16 mouse cellular contexts compared by ENCODE assay signal in the genomic region with DNA sequence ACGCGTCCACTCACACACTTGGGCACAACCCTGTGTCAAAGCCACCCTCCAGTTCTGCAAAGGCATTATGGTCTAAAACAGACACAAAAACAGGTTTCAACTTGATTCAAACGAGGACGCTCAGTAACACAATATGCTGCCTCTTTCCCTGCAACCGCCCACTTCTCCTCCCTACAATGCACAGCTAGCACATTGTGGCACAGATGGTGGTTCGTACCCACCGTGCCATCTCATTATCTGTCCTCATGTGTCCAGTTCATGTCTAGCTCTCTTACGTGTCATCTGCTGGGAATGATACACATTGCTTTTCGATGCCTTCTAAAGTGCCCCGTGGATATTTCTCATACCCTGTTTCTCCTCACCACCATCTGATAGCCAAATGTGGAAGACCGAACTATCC.
DNase-seq lines count a peak whose midpoint lies in the region; ATAC-seq lines count a peak whose summit lies in the region.
"Had no signal": no experiment of that assay in that cellular context is flagged by ENCODE, and none has a peak within 500 bp of the region (broad histone marks: within the 10 kb centered on the region; RNA-seq: fewer than 3 reads in every experiment).

No protein-coding gene starts in this region.

- 72% methylated on average over 11 of the region's 11 CpGs for WGBS in forebrain, embryonic 16.5 days
- WGBS in forebrain, embryonic 14.5 days, result 80% methylated on average over 11 of the region's 11 CpGs
- WGBS in forebrain, embryonic 10.5 days, result 93% methylated on average over 11 of the region's 11 CpGs

- DNase-seq in forebrain, embryonic 14.5 days (ENCODE audit: low spot score), result no peak
- peak; percentile 36 to 66 for DNase-seq in frontal cortex, postnatal 36 days (ENCODE audit: low spot score in 2 of 2)
- peak; percentile 13 for DNase-seq in left cerebral cortex, adult 11 months (ENCODE audit: low spot score)
- peak; percentile 15 for DNase-seq in right cerebral cortex, postnatal 14 days
- no peak for DNase-seq in heart, adult 18-20 months
- no peak for DNase-seq in lung, postnatal 14 days
- no peak for DNase-seq in forebrain, embryonic 10.5 days (ENCODE audit: extremely low spot score, low spot score)
- DNase-seq: adrenal gland, postnatal 25 days; gastrocnemius, adult 2 months; kidney, adult 11 months; lung, postnatal 36 days had no signal

- no peak overlapping the region for H3K4me2 ChIP-seq in forebrain, embryonic 16.5 days (ENCODE audit: low read length)
- H3K4me2 ChIP-seq in forebrain, embryonic 14.5 days (ENCODE audit: low read length), result no peak overlapping the region
- H3K4me2 ChIP-seq: heart, embryonic 13.5 days; hindbrain, embryonic 12.5 days; liver, embryonic 12.5 days; stomach, embryonic 15.5 days had no signal

- no peak overlapping the region for H3K9ac ChIP-seq in forebrain, embryonic 16.5 days (replicated peaks; ENCODE audit: low read depth, low read length)
- no peak overlapping the region for H3K9ac ChIP-seq in forebrain, embryonic 14.5 days (ENCODE audit: low read length)
- H3K9ac ChIP-seq: heart, embryonic 13.5 days; hindbrain, embryonic 12.5 days; liver, embryonic 12.5 days; stomach, embryonic 15.5 days had no signal

- ATAC-seq in forebrain, embryonic 16.5 days, result peak; percentile 62; the same call in 1 of the 2 replicates
- ATAC-seq in forebrain, embryonic 14.5 days, result no peak
- ATAC-seq: liver, embryonic 12.5 days had no signal

- no peak overlapping the region for H3K27ac ChIP-seq in forebrain, embryonic 16.5 days (ENCODE audit: low read length)
- no peak overlapping the region for H3K27ac ChIP-seq in forebrain, embryonic 14.5 days (ENCODE audit: low read depth, low read length)
- H3K27ac ChIP-seq in forebrain, embryonic 10.5 days, result no peak overlapping the region
- H3K27ac ChIP-seq: gastrocnemius, adult 2 months; heart, embryonic 13.5 days; hindbrain, embryonic 12.5 days; liver, embryonic 12.5 days; stomach, embryonic 15.5 days had no signal

- H3K36me3 ChIP-seq in forebrain, embryonic 16.5 days (ENCODE audit: control insufficient read depth, insufficient read depth), result no peaks in the 10 kb centered on the region
- H3K36me3 ChIP-seq in forebrain, embryonic 14.5 days (ENCODE audit: control insufficient read depth, insufficient read depth, low read length), result no peaks in the 10 kb centered on the region
- H3K36me3 ChIP-seq in forebrain, embryonic 10.5 days (replicated peaks), result no peaks in the 10 kb centered on the region
- H3K36me3 ChIP-seq: heart, embryonic 13.5 days; hindbrain, embryonic 12.5 days; liver, embryonic 12.5 days; stomach, embryonic 15.5 days had no signal

- no peaks in the 10 kb centered on the region for H3K27me3 ChIP-seq in forebrain, embryonic 16.5 days (replicated peaks; ENCODE audit: control insufficient read depth, insufficient read depth, low read length)
- no peaks in the 10 kb centered on the region for H3K27me3 ChIP-seq in forebrain, embryonic 14.5 days (replicated peaks; ENCODE audit: control insufficient read depth, insufficient read depth, low read length)
- H3K27me3 ChIP-seq in forebrain, embryonic 10.5 days (ENCODE audit: poor library complexity, severe bottlenecking), result no peaks in the 10 kb centered on the region
- H3K27me3 ChIP-seq: hindbrain, embryonic 12.5 days; liver, embryonic 12.5 days; stomach, embryonic 15.5 days had no signal

- H3K9me3 ChIP-seq in forebrain, embryonic 16.5 days (ENCODE audit: control insufficient read depth, low read length), result no peaks in the 10 kb centered on the region
- H3K9me3 ChIP-seq in forebrain, embryonic 14.5 days (replicated peaks; ENCODE audit: control insufficient read depth, low read length), result no peaks in the 10 kb centered on the region
- no peaks in the 10 kb centered on the region for H3K9me3 ChIP-seq in forebrain, embryonic 10.5 days
- H3K9me3 ChIP-seq: heart, embryonic 13.5 days; hindbrain, embryonic 12.5 days; liver, embryonic 12.5 days; stomach, embryonic 15.5 days had no signal

- H3K4me3 ChIP-seq in forebrain, embryonic 16.5 days (replicated peaks; ENCODE audit: low read length), result no peak overlapping the region
- no peak overlapping the region for H3K4me3 ChIP-seq in forebrain, embryonic 14.5 days (ENCODE audit: low read depth, low read length)
- H3K4me3 ChIP-seq in forebrain, embryonic 10.5 days, result no peak overlapping the region
- H3K4me3 ChIP-seq: gastrocnemius, adult 2 months; heart, embryonic 13.5 days; hindbrain, embryonic 12.5 days; liver, embryonic 12.5 days; stomach, embryonic 15.5 days had no signal

- no peaks in the 10 kb centered on the region for H3K4me1 ChIP-seq in forebrain, embryonic 16.5 days (replicated peaks; ENCODE audit: control insufficient read depth, insufficient read depth, low read length)
- no peaks in the 10 kb centered on the region for H3K4me1 ChIP-seq in forebrain, embryonic 14.5 days (ENCODE audit: control insufficient read depth, insufficient read depth, low read length)
- 0 out of 2 replicates have a peak, but pooled peaks cover 3% of the 10 kb centered on the region for H3K4me1 ChIP-seq in forebrain, embryonic 10.5 days
- H3K4me1 ChIP-seq: heart, embryonic 13.5 days; liver, embryonic 12.5 days; stomach, embryonic 15.5 days had no signal

Comparison
In these comparisons a context has a peak if more than half of its experiments do, and no peak if none do; other contexts are left out.
1. DNase-seq: peak in frontal cortex, postnatal 36 days (2 of 2), left cerebral cortex, adult 11 months (single experiment) and right cerebral cortex, postnatal 14 days (single experiment); none in forebrain, embryonic 14.5 days (single experiment), heart, adult 18-20 months (0 of 2), lung, postnatal 14 days (single experiment) and forebrain, embryonic 10.5 days (single experiment).